Mouse (Mus musculus) brain, embryonic 14.5 days (tissue): ENCODE data around the gene Ptbp1.

ENCODE experiments used
- CTCF ChIP-seq: fragments of 200-500 bp; IDR thresholded peaks from 2 replicates; pipeline ENCODE4 v1.5.1; 2012; ENCODE audit warnings: inconsistent platforms, mild to moderate bottlenecking, moderate library complexity, borderline replicate concordance; ENCODE audit not compliant: insufficient read depth, insufficient read length; ENCODE audit errors: extremely low read depth
- POLR2A ChIP-seq: fragments of 200-500 bp; IDR thresholded peaks from 2 replicates; pipeline ENCODE4 v1.6.1; 2012; ENCODE audit warnings: mild to moderate bottlenecking, inconsistent platforms, borderline replicate concordance; ENCODE audit not compliant: poor library complexity, insufficient read depth, insufficient read length, severe bottlenecking; ENCODE audit errors: extremely low read depth

- TF ChIP-seq POLR2A (no peak), CTCF (no peak)
Measured at GRCm38 (mm10) chr10:79858416-79859074, 4.3 kb downstream of the Ptbp1 start.
